14 mouse cellular contexts compared by ENCODE assay signal in the genomic region with DNA sequence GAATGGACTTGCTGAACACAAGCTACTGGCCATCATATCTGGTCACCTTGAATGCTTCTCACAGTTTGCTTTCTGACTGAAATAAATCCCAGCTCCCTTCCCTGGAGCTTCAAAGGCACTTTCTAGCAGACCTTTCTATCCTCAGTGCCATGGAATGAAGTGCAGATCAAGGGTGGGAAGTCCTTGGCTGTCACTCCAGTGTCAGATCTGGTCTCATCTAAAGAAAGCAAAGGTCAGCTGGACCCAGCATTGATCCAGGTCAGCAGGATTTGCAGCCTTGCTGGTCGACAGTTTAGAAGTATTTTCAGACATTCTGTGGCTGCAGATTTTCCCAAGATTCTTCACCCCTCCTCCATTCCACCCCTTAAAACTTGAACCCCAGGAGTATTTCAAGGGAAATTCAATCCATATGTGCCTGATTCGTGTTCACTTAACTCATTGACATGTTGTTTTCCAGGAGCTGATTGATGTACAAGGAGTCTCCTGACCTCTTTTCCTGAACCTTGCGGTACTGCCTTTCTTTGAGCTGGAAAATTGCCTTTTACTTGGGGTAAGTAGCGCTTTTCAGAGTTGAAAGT.
DNase-seq lines count a peak whose midpoint lies in the region; ATAC-seq and TF ChIP-seq lines count a peak whose summit lies in the region.
"Had no signal": no experiment of that assay in that cellular context is flagged by ENCODE, and none has a peak within 500 bp of the region (broad histone marks: within the 10 kb centered on the region; RNA-seq: fewer than 3 reads in every experiment).

No protein-coding gene starts in this region.

- no peak overlapping the region for H3K4me3 ChIP-seq in embryonic facial prominence, embryonic 13.5 days
- no peak overlapping the region for H3K4me3 ChIP-seq in limb, embryonic 14.5 days (replicated peaks; ENCODE audit: low read length)
- no peak overlapping the region for H3K4me3 ChIP-seq in midbrain, postnatal 0 days (ENCODE audit: low read depth, low read length)
- H3K4me3 ChIP-seq: hindbrain, embryonic 15.5 days; megakaryocyte, embryonic 14.5 days had no signal

- no peak overlapping the region for H3K4me2 ChIP-seq in embryonic facial prominence, embryonic 13.5 days
- no peak overlapping the region for H3K4me2 ChIP-seq in limb, embryonic 14.5 days (replicated peaks; ENCODE audit: low read depth, low read length, severe bottlenecking)
- H3K4me2 ChIP-seq in midbrain, postnatal 0 days (ENCODE audit: low read depth, low read length, poor library complexity, severe bottlenecking), result no peak overlapping the region
- H3K4me2 ChIP-seq: hindbrain, embryonic 15.5 days; lung, embryonic 14.5 days had no signal

- no peaks in the 10 kb centered on the region for H3K36me3 ChIP-seq in embryonic facial prominence, embryonic 13.5 days
- no peaks in the 10 kb centered on the region for H3K36me3 ChIP-seq in limb, embryonic 14.5 days (ENCODE audit: control insufficient read depth, insufficient read depth, low read length)
- no peaks in the 10 kb centered on the region for H3K36me3 ChIP-seq in midbrain, postnatal 0 days (ENCODE audit: insufficient read depth, low read length)
- H3K36me3 ChIP-seq: hindbrain, embryonic 15.5 days had no signal

- H3K9ac ChIP-seq in embryonic facial prominence, embryonic 13.5 days, result no peak overlapping the region
- no peak overlapping the region for H3K9ac ChIP-seq in limb, embryonic 14.5 days (ENCODE audit: low read depth, low read length, severe bottlenecking)
- no peak overlapping the region for H3K9ac ChIP-seq in midbrain, postnatal 0 days (replicated peaks; ENCODE audit: low read length, poor library complexity, severe bottlenecking)
- H3K9ac ChIP-seq: hindbrain, embryonic 15.5 days; lung, embryonic 14.5 days had no signal

- H3K4me1 ChIP-seq in embryonic facial prominence, embryonic 13.5 days, result peaks cover 26% of the 10 kb centered on the region
- peaks cover 25% of the 10 kb centered on the region for H3K4me1 ChIP-seq in limb, embryonic 14.5 days (ENCODE audit: control insufficient read depth, insufficient read depth, low read length)
- H3K4me1 ChIP-seq in midbrain, postnatal 0 days (ENCODE audit: insufficient read depth, low read length), result no peaks in the 10 kb centered on the region
- H3K4me1 ChIP-seq: megakaryocyte, embryonic 14.5 days had no signal

- TF ChIP-seq POLR2A in limb, embryonic 14.5 days (IDR thresholded peaks at IDR 0.05; ENCODE audit: borderline replicate concordance, extremely low read depth, insufficient read depth, insufficient read length), result no peak

- H3K27me3 ChIP-seq in embryonic facial prominence, embryonic 13.5 days, result no peaks in the 10 kb centered on the region
- no peaks in the 10 kb centered on the region for H3K27me3 ChIP-seq in limb, embryonic 14.5 days (ENCODE audit: control insufficient read depth, insufficient read depth, low read length)
- H3K27me3 ChIP-seq in midbrain, postnatal 0 days (ENCODE audit: insufficient read depth, low read length), result no peaks in the 10 kb centered on the region
- H3K27me3 ChIP-seq: hindbrain, embryonic 15.5 days; megakaryocyte, embryonic 14.5 days had no signal

- DNase-seq in adrenal gland, adult 2 months, result peak; percentile 58
- no peak for DNase-seq in adrenal gland, postnatal 4 days (ENCODE audit: low spot score in 2 of 2)
- DNase-seq in adrenal gland, postnatal 25 days, result peak; percentile 12
- DNase-seq in limb, embryonic 14.5 days (ENCODE audit: low spot score), result peak; percentile 39
- DNase-seq in cerebellum, adult 8-10 months, result no peak
- no peak for DNase-seq in midbrain, postnatal 0 days (ENCODE audit: low spot score)
- no peak for DNase-seq in urinary bladder, postnatal 25 days (ENCODE audit: low spot score)
- DNase-seq: cerebellum, postnatal 36 days; left cerebral cortex, postnatal 4 days; lung, embryonic 14.5 days; right cerebral cortex, postnatal 14 days had no signal

- no peak for TF ChIP-seq CTCF in midbrain, postnatal 0 days (IDR thresholded peaks at IDR 0.05)

- ATAC-seq in embryonic facial prominence, embryonic 13.5 days (ENCODE audit: insufficient number of reproducible peaks, insufficient read depth, low FRiP score, low TSS enrichment, low read depth), result no peak
- ATAC-seq in limb, embryonic 14.5 days (ENCODE audit: low FRiP score, low read depth), result peak; percentile 23; the same call in 1 of the 2 replicates
- no peak for ATAC-seq in midbrain, postnatal 0 days (ENCODE audit: low FRiP score)

- 0 out of 2 replicates have a peak overlapping the region, but pooled peaks have one; percentile 28 for H3K27ac ChIP-seq in embryonic facial prominence, embryonic 13.5 days
- no peak overlapping the region for H3K27ac ChIP-seq in limb, embryonic 14.5 days (replicated peaks; ENCODE audit: low read depth, low read length)
- no peak overlapping the region for H3K27ac ChIP-seq in midbrain, postnatal 0 days (ENCODE audit: low read depth, low read length)
- H3K27ac ChIP-seq: hindbrain, embryonic 15.5 days had no signal

- no peaks in the 10 kb centered on the region for H3K9me3 ChIP-seq in embryonic facial prominence, embryonic 13.5 days
- H3K9me3 ChIP-seq in limb, embryonic 14.5 days (ENCODE audit: control insufficient read depth, low read length), result no peaks in the 10 kb centered on the region
- no peaks in the 10 kb centered on the region for H3K9me3 ChIP-seq in midbrain, postnatal 0 days (ENCODE audit: low read length)
- H3K9me3 ChIP-seq: hindbrain, embryonic 15.5 days had no signal

- 12% methylated on average over 4 of the region's 4 CpGs for WGBS in embryonic facial prominence, embryonic 13.5 days
- WGBS in limb, embryonic 14.5 days, result 17% methylated on average over 4 of the region's 4 CpGs
- 59% methylated on average over 4 of the region's 4 CpGs for WGBS in midbrain, postnatal 0 days

Comparison
In these comparisons a context has a peak if more than half of its experiments do, and no peak if none do; other contexts are left out.
1. DNase-seq: peak in adrenal gland, adult 2 months (single experiment), adrenal gland, postnatal 25 days (single experiment) and limb, embryonic 14.5 days (single experiment); none in adrenal gland, postnatal 4 days (0 of 2), cerebellum, adult 8-10 months (single experiment), midbrain, postnatal 0 days (single experiment) and urinary bladder, postnatal 25 days (single experiment).